In genomic region chr16:30231882-30232604, GRCm38 (mm10) we compare ENCODE assay signal across 21 mouse cellular contexts. TPM values are rescaled to one million over a fixed set of nuclear protein-coding genes. Genes with fewer than 3 reads are reported as not detected.
DNase-seq lines count a peak whose midpoint lies in the region; ATAC-seq lines count a peak whose summit lies in the region.
"Had no signal": no experiment of that assay in that cellular context is flagged by ENCODE, and none has a peak within 500 bp of the region (broad histone marks: within the 10 kb centered on the region; RNA-seq: fewer than 3 reads in every experiment).

No protein-coding gene starts in this region.

- H3K36me3 ChIP-seq in forebrain, embryonic 15.5 days: no peaks in the 10 kb centered on the region
- no peaks in the 10 kb centered on the region for H3K36me3 ChIP-seq in forebrain, embryonic 13.5 days (ENCODE audit: poor library complexity, severe bottlenecking)
- no peaks in the 10 kb centered on the region for H3K36me3 ChIP-seq in lung, embryonic 15.5 days
- no peaks in the 10 kb centered on the region for H3K36me3 ChIP-seq in embryonic facial prominence, embryonic 10.5 days (replicated peaks)
- no peaks in the 10 kb centered on the region for H3K36me3 ChIP-seq in limb, embryonic 13.5 days
- no peaks in the 10 kb centered on the region for H3K36me3 ChIP-seq in liver, embryonic 11.5 days (ENCODE audit: control insufficient read depth, insufficient read depth, low read length)
- H3K36me3 ChIP-seq: heart, embryonic 13.5 days; kidney, embryonic 15.5 days; liver, embryonic 12.5 days; midbrain, embryonic 15.5 days had no signal

- H3K27ac ChIP-seq in forebrain, embryonic 15.5 days (replicated peaks): peak overlapping the region; percentile 63
- no peak overlapping the region for H3K27ac ChIP-seq in forebrain, embryonic 13.5 days
- peak overlapping the region; percentile 78 for H3K27ac ChIP-seq in lung, embryonic 15.5 days
- H3K27ac ChIP-seq in embryonic facial prominence, embryonic 10.5 days (replicated peaks): peak overlapping the region; percentile 46; the same call in 1 of the 2 replicates
- peak overlapping the region; percentile 87 for H3K27ac ChIP-seq in limb, embryonic 13.5 days
- H3K27ac ChIP-seq in liver, embryonic 11.5 days (ENCODE audit: low read depth, low read length): no peak overlapping the region
- H3K27ac ChIP-seq: heart, embryonic 13.5 days; kidney, embryonic 15.5 days; layer of hippocampus, adult 2 months; liver, embryonic 12.5 days; midbrain, embryonic 15.5 days had no signal

- no peaks in the 10 kb centered on the region for H3K9me3 ChIP-seq in forebrain, embryonic 15.5 days
- no peaks in the 10 kb centered on the region for H3K9me3 ChIP-seq in forebrain, embryonic 13.5 days (replicated peaks)
- no peaks in the 10 kb centered on the region for H3K9me3 ChIP-seq in lung, embryonic 15.5 days
- H3K9me3 ChIP-seq in embryonic facial prominence, embryonic 10.5 days: no peaks in the 10 kb centered on the region
- H3K9me3 ChIP-seq in limb, embryonic 13.5 days: no peaks in the 10 kb centered on the region
- no peaks in the 10 kb centered on the region for H3K9me3 ChIP-seq in liver, embryonic 11.5 days (ENCODE audit: control insufficient read depth, low read length)
- H3K9me3 ChIP-seq: heart, embryonic 13.5 days; kidney, embryonic 15.5 days; liver, embryonic 12.5 days; midbrain, embryonic 15.5 days had no signal

- H3K27me3 ChIP-seq in forebrain, embryonic 15.5 days: peaks cover 3% of the 10 kb centered on the region; the same call in 1 of the 2 replicates
- H3K27me3 ChIP-seq in forebrain, embryonic 13.5 days: peaks cover 44% of the 10 kb centered on the region
- H3K27me3 ChIP-seq in lung, embryonic 15.5 days: peaks cover 4% of the 10 kb centered on the region; the same call in 1 of the 2 replicates
- peaks cover 79% of the 10 kb centered on the region for H3K27me3 ChIP-seq in embryonic facial prominence, embryonic 10.5 days (replicated peaks; ENCODE audit: low read depth, poor library complexity, severe bottlenecking)
- peaks cover 26% of the 10 kb centered on the region for H3K27me3 ChIP-seq in limb, embryonic 13.5 days
- peaks cover 19% of the 10 kb centered on the region for H3K27me3 ChIP-seq in liver, embryonic 11.5 days (replicated peaks; ENCODE audit: control insufficient read depth, insufficient read depth, low read length)

- H3K4me1 ChIP-seq in forebrain, embryonic 15.5 days: peaks cover 30% of the 10 kb centered on the region
- H3K4me1 ChIP-seq in forebrain, embryonic 13.5 days: peaks cover 23% of the 10 kb centered on the region
- peaks cover 37% of the 10 kb centered on the region for H3K4me1 ChIP-seq in lung, embryonic 15.5 days
- peaks cover 59% of the 10 kb centered on the region for H3K4me1 ChIP-seq in embryonic facial prominence, embryonic 10.5 days
- H3K4me1 ChIP-seq in limb, embryonic 13.5 days: peaks cover 66% of the 10 kb centered on the region
- peaks cover 19% of the 10 kb centered on the region for H3K4me1 ChIP-seq in liver, embryonic 11.5 days (replicated peaks; ENCODE audit: control insufficient read depth, insufficient read depth, low read length)

- ATAC-seq in forebrain, embryonic 15.5 days (replicated peaks): no peak; the same call in 1 of the 2 replicates
- no peak; the same call in 1 of the 2 replicates for ATAC-seq in forebrain, embryonic 13.5 days
- peak; percentile 49; the same call in 1 of the 2 replicates for ATAC-seq in lung, embryonic 15.5 days (ENCODE audit: borderline replicate concordance, extremely low read depth, low FRiP score, low TSS enrichment)
- ATAC-seq in limb, embryonic 13.5 days (ENCODE audit: low FRiP score, low read depth): peak; percentile 52
- ATAC-seq in liver, embryonic 11.5 days (replicated peaks; ENCODE audit: low FRiP score): no peak
- ATAC-seq: inflammation-experienced regulatory T-cells, adult 6 months; liver, embryonic 12.5 days; midbrain, embryonic 15.5 days had no signal

- H3K4me2 ChIP-seq in forebrain, embryonic 15.5 days (replicated peaks): no peak overlapping the region
- no peak overlapping the region for H3K4me2 ChIP-seq in forebrain, embryonic 13.5 days
- peak overlapping the region; percentile 18; the same call in 1 of the 2 replicates for H3K4me2 ChIP-seq in lung, embryonic 15.5 days
- peak overlapping the region; percentile 37 for H3K4me2 ChIP-seq in limb, embryonic 13.5 days (replicated peaks)
- no peak overlapping the region for H3K4me2 ChIP-seq in liver, embryonic 11.5 days
- H3K4me2 ChIP-seq: heart, embryonic 13.5 days; kidney, embryonic 15.5 days; liver, embryonic 12.5 days; midbrain, embryonic 15.5 days had no signal

- no peak for DNase-seq in lung, postnatal 25 days (ENCODE audit: low spot score)
- DNase-seq in embryonic facial prominence, embryonic 10.5 days (ENCODE audit: low spot score): no peak
- no peak for DNase-seq in liver, embryonic 11.5 days (ENCODE audit: low spot score)
- DNase-seq in spleen, adult 18-20 months: no peak
- DNase-seq: adrenal gland, postnatal 10 days; cerebellum, postnatal 14 days; right cerebral cortex, adult 18-20 months had no signal

- no peak overlapping the region for H3K9ac ChIP-seq in forebrain, embryonic 15.5 days (replicated peaks)
- no peak overlapping the region for H3K9ac ChIP-seq in forebrain, embryonic 13.5 days
- no peak overlapping the region for H3K9ac ChIP-seq in lung, embryonic 15.5 days
- H3K9ac ChIP-seq in limb, embryonic 13.5 days: no peak overlapping the region
- no peak overlapping the region for H3K9ac ChIP-seq in liver, embryonic 11.5 days (ENCODE audit: low read depth, low read length)
- H3K9ac ChIP-seq: heart, embryonic 13.5 days; kidney, embryonic 15.5 days; liver, embryonic 12.5 days; midbrain, embryonic 15.5 days had no signal

- WGBS in forebrain, embryonic 15.5 days: 25% methylated on average over 13 of the region's 13 CpGs
- WGBS in forebrain, embryonic 13.5 days: 34% methylated on average over 13 of the region's 13 CpGs
- 21% methylated on average over 13 of the region's 13 CpGs for WGBS in lung, embryonic 15.5 days
- WGBS in embryonic facial prominence, embryonic 10.5 days: 33% methylated on average over 13 of the region's 13 CpGs
- 7% methylated on average over 13 of the region's 13 CpGs for WGBS in limb, embryonic 13.5 days
- 49% methylated on average over 13 of the region's 13 CpGs for WGBS in liver, embryonic 11.5 days

- H3K4me3 ChIP-seq in forebrain, embryonic 15.5 days: no peak overlapping the region
- no peak overlapping the region for H3K4me3 ChIP-seq in forebrain, embryonic 13.5 days
- no peak overlapping the region for H3K4me3 ChIP-seq in lung, embryonic 15.5 days
- H3K4me3 ChIP-seq in embryonic facial prominence, embryonic 10.5 days: no peak overlapping the region
- no peak overlapping the region for H3K4me3 ChIP-seq in limb, embryonic 13.5 days
- no peak overlapping the region for H3K4me3 ChIP-seq in liver, embryonic 11.5 days (ENCODE audit: low read depth, low read length)
- H3K4me3 ChIP-seq: heart, embryonic 13.5 days; kidney, embryonic 15.5 days; layer of hippocampus, adult 2 months; liver, embryonic 12.5 days; midbrain, embryonic 15.5 days had no signal

RNA-seq across cellular contexts. Expression of gene Cpn2, which starts 35.3 kb away (rescaled TPM):
- not detected in 2 replicates for polyA plus RNA-seq in forebrain, embryonic 15.5 days (2015; fragmentation: Nextera tagmentation; extraction: Ambion mirVana)
- polyA plus RNA-seq in forebrain, embryonic 13.5 days (2015; fragmentation: Nextera tagmentation; extraction: Ambion mirVana): not detected in 2 replicates
- 0.04 TPM in 1 of 2 replicates, not detected in the other for polyA plus RNA-seq in lung, embryonic 15.5 days (2015; fragmentation: Nextera tagmentation; extraction: Ambion mirVana)
- not detected in 2 replicates for polyA plus RNA-seq in embryonic facial prominence, embryonic 10.5 days (2016; fragmentation: Nextera tagmentation; extraction: Ambion mirVana)
- polyA plus RNA-seq in limb, embryonic 13.5 days (2015; fragmentation: Nextera tagmentation; extraction: Ambion mirVana): not detected in 2 replicates
- polyA plus RNA-seq in liver, embryonic 11.5 days (2014; fragmentation: Nextera tagmentation; extraction: Ambion mirVana): 1.3 and 1.5 TPM in 2 replicates
- polyA plus RNA-seq: embryonic facial prominence, embryonic 11.5 days; gonadal fat pad, adult 2 months; heart, embryonic 13.5 days; hindbrain, embryonic 11.5 days; inflammation-experienced regulatory T-cells, adult 6 months; midbrain, embryonic 15.5 days; urinary bladder, adult 2 months had no signal

RNA-seq across cellular contexts. Expression of gene Lrrc15, which starts 51.0 kb away (rescaled TPM):
- polyA plus RNA-seq in forebrain, embryonic 15.5 days (2015; fragmentation: Nextera tagmentation; extraction: Ambion mirVana): 0.05 and 0.08 TPM in 2 replicates
- 0.08 and 0.09 TPM in 2 replicates for polyA plus RNA-seq in forebrain, embryonic 13.5 days (2015; fragmentation: Nextera tagmentation; extraction: Ambion mirVana)
- polyA plus RNA-seq in lung, embryonic 15.5 days (2015; fragmentation: Nextera tagmentation; extraction: Ambion mirVana): 0.29 and 0.34 TPM in 2 replicates
- 0.18 and 0.66 TPM in 2 replicates for polyA plus RNA-seq in embryonic facial prominence, embryonic 10.5 days (2016; fragmentation: Nextera tagmentation; extraction: Ambion mirVana)
- 0.87 and 1.1 TPM in 2 replicates for polyA plus RNA-seq in limb, embryonic 13.5 days (2015; fragmentation: Nextera tagmentation; extraction: Ambion mirVana)
- 0.08 and 0.14 TPM in 2 replicates for polyA plus RNA-seq in liver, embryonic 11.5 days (2014; fragmentation: Nextera tagmentation; extraction: Ambion mirVana)

Comparison
In these comparisons a context has a peak if more than half of its experiments do, and no peak if none do; other contexts are left out.
1. H3K27ac ChIP-seq: peak in forebrain, embryonic 15.5 days (single experiment), lung, embryonic 15.5 days (single experiment), embryonic facial prominence, embryonic 10.5 days (single experiment) and limb, embryonic 13.5 days (single experiment); none in forebrain, embryonic 13.5 days (single experiment) and liver, embryonic 11.5 days (single experiment).
2. ATAC-seq: peak in lung, embryonic 15.5 days (single experiment) and limb, embryonic 13.5 days (single experiment); none in forebrain, embryonic 15.5 days (single experiment), forebrain, embryonic 13.5 days (single experiment) and liver, embryonic 11.5 days (single experiment).
3. H3K4me2 ChIP-seq: peak in lung, embryonic 15.5 days (single experiment) and limb, embryonic 13.5 days (single experiment); none in forebrain, embryonic 15.5 days (single experiment), forebrain, embryonic 13.5 days (single experiment) and liver, embryonic 11.5 days (single experiment).